Mouse (Mus musculus): ENCODE results near the gene Ccdc57.
"Not testable (repeated sequence)": the region's sequence is repeated elsewhere in the genome, so short reads cannot be mapped to it uniquely, and the experiment has no call there.

Gene Ccdc57

DNA sequence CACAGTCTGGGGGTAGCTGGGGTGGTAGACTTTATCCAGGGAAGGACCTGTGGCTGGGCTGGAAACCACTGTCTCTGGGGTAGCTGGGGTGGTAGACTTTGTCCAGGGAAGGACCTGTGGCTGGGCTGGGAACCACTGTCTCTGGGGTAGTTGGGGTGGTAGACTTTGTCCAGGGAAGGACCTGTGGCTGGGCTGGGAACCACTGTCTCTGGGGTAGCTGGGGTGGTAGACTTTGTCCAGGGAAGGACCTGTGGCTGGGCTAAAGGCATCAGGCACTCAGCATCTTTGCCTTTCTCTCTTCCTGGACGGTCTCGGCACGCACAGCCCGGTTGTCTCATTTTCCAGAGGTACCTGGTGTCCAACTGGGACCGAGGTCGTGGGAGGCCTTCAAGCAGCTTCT, 151.3 kb downstream of the Ccdc57 start:
- DNase-seq, result not testable (repeated sequence)

DNA sequence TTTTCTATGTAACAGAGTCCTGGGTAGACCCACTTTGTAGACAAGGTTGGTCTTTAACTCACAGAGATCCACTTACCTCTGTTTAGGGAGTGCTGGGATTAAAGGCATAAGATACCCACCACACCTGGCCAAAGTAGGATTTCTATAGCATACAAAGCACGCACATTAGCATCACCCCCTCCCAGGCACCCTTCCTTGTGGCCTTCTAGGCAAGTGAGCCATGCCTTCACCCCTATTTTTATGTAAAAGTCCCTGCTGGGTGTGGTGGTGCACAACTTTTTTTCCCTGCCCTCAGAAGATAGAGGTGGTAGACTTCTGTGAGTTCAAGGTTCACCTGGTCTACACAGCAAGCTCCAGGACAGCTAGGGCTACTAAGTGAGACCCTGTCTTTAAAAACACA, 152.8 kb downstream of the Ccdc57 start:
- no peak for DNase-seq

- no peak for DNase-seq
Observed at GRCm38 (mm10) chr11:120777123-120777522, 155.5 kb downstream of the Ccdc57 start.

Data from thymus, postnatal 14 days (tissue).